Mouse (Mus musculus) right cerebral cortex, postnatal 4 days (tissue): ENCODE results near the gene Trex2.

Source experiments
- DNase-seq: peaks from one replicate; pipeline ENCODE4 v3.0.0-alpha.2; 2022

The Trex2 gene

DNA sequence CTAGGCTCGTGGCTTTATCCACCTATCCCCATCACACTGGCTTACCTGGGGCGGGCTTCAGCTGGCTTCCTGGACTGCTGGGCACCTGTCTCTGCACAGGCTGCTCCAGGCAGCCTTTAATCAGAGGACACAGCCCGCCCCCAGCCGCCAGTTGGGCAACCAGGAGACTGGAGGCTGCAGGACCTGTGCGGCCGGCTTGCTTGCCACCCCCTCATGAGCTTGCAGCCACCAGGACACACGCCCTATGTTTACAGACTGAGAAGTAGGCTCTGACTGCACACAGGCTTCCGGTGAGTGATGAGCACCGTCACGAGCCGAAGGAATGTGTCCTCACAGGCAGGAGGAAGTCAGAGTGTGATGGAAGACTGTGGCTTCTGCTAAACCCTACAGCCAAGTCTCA lies at the start of gene Trex2:
Gene Trex2, minus strand, starts transcription at position 93 of the 400 bp plus-strand sequence.
- DNase-seq, result no peak

DNA sequence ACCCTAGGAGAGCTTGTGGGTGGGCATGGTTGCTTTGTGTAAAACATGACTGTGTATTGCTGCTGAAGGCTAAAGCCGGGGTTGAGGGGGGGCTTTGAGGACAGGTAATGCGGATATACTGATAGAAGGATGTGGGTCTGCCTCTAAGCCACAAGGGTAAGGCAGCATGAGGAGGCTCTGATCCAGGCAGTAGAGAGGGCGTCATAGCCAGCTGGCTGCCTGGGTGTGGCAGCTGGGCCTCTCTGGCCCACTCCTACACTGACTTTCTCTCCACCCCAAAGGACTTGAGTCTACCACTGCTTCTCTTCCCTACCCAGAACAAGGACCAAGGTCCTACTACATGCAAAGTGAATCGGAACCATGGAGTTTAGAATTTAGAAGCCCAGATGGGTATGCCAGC lies 49.7 kb upstream of the Trex2 start:
- DNase-seq, result no peak

DNA sequence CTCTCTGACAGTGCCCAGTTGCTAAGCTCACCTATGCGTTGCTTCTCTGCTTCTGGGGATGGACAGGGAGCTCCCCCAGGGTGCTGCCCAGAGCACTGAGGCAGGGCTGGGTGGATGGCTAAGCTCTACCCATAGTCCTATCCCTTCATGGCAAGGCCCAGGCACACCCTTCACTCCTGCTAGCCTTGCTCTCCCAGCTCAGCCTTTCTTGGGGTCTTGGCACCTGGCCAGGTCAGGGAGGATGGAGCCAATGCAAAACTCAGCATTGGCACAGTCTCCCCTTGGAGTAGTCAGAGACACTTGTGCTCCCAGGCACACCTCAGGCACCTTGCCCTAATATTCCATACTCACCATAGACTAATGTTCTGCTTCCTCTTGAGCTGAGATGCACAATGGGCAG lies 48.9 kb upstream of the Trex2 start:
- DNase-seq, result peak; percentile 13

DNA sequence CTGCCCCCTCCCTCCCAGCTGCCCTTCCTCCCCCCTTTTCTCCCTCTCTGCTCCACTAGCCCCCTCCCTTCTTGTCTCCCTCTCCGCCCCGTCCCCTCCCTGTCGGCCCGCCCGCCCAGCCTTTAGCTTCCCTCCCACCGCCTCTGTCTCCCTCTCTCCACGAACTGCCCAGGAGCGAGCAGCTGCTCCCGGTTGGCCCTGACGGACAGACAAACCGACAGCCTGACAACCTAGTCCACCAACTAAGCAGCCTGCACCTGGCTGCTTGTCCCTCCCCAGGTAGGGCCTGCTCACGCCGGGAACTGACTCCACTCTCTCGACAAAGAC lies 48.3 kb upstream of the Trex2 start, which contains the start of gene Bgn:
Gene Bgn, plus strand, starts transcription at position 119 of the 327 bp plus-strand sequence.
- no peak for DNase-seq

DNA sequence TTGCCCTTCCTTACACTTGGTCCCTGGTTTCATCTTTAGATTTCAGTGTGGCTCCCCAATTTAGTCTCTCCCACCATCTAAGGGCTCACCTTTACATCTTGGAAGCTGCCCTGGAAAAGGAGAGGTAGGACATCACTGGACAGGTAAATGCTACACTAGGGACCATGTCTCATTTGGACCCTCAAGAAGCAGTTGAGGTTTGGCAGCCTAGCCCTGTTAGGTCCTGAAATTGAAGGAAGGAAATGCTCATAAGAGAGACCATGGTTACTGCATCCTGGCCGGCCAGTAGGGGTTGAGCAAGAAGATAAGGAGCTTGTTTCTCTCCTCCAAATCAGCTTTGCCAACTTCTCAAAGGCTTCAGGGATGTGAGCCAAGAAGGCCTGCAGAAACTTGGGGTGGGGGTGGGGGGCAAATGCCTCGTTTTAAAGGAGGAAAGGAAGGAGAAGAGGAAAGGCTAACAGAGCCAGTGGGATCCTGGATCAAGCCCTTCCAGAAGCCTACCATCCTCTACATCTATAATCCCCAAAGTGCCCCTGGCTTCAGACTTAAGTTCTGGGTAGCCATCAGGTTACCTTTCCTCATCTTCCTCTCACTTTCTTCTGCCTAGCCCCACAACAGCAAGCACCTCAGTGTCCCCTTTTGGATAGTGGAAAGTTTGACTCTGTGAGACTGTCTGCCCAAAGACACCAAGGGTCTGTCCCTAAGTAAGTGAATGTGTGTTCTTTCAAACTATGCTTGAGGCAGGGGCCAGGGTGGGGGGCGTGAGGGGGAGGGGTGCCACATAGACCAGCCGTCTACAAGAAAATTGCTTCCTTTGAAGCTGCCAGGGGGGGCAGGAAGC lies 47.7 kb upstream of the Trex2 start:
- no peak for DNase-seq

DNA sequence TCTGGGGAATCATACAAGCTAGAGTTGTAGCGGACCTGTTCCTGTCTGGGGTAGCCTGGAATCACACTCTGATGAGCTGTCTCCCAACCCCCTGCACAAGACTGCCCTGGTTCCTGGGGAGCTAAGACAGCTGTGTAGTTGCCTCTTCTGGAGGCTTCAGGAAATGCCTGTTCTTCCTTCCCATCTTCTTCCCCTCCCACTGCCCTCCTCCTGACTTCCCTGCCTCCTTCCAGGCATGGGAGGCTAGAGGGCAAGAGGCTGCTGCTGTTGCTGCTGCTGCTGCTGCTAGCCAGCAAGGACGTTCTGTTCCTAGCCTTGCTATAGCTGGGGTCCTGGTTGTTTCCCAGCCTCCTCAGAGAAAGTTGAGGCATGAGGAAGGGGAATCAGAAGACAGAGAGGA lies 45.2 kb upstream of the Trex2 start:
- no peak for DNase-seq

DNA sequence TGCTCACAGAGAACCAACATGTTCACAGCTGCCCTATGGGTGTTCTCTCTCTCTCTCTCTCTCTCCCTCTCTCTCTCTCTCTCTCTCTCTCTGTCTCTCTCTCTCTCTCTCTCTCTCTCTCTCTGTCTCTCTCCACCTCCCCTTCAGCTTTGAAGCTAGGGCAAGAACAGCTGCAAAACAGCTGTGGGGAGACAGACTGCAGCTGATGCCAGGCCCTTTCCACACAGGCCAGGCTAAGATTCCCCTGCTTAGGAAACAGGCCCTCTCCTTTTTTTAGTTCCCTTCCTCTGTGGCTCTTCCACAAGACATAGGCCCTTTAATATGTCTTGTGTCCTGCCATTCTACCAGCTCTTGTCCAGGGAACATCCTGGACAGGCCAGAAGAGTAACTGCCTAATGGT lies 44.5 kb upstream of the Trex2 start:
- no peak for DNase-seq

DNA sequence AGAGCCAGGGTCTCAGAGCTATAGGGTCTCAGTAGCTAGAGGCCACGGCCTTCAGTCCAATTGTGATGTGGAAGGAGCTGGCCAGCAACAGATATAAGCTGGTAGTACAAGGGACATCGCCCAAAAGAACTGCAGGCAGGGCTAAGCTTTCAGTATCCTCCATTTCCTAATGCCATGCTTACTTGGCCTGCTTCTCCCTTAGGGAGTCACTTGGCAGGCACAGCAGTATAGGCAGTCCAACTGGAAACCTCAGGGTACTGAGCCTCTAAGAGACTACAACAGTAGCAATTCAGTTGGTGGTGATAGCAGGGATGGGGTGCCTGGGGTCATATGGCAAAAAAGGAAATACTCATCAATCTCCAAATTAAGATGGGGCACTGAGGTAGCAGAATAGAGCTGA lies 42.4 kb upstream of the Trex2 start:
- no peak for DNase-seq

DNA sequence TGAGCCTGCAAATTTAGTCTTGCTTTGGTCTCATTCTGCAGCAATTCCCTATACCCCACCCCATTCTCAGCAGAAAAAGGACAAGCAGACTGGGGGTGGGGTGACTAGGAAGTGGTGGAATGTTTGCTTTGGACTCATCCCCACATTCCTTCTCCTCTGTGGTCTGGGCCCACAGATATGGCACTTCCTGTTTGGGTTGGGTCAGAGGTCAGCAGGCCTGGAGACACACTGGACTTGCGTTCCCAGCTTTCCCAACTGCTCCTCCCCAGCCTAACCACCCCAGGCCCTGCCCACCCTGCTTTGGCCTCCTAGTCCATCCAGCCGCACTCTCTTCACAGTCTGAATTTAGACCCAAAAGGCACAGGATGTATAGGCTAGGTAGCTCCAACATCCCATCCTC lies 41.5 kb upstream of the Trex2 start:
- DNase-seq, result no peak

DNA sequence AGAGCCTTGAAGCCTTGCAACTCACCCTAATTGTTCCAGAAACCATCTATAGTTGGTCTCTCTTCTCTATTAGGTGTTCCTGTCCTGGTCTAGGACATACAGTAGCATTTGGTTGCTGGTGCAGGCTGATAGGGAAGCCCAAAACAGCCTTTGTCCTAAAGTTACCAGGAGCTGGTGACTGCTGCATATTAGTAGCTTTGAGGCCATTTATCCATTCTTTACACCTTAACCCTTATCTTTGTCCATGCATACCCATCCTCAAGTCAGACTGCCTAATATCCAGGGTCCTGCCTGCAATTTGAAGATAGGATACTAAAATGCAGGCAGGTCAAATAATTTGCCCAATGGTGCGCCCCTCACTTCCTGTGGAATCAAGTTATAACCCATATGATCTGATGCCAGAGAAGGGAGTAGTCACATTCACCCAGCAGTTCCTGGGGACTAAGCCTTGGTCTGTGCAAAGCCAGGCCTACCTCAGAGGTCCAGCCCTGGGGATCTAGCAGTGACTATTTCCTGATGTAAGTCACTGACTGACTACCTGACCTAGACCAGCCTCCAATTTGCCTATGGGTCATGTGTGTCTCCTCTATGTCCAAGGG lies 40.6 kb upstream of the Trex2 start:
- DNase-seq, result no peak

DNA sequence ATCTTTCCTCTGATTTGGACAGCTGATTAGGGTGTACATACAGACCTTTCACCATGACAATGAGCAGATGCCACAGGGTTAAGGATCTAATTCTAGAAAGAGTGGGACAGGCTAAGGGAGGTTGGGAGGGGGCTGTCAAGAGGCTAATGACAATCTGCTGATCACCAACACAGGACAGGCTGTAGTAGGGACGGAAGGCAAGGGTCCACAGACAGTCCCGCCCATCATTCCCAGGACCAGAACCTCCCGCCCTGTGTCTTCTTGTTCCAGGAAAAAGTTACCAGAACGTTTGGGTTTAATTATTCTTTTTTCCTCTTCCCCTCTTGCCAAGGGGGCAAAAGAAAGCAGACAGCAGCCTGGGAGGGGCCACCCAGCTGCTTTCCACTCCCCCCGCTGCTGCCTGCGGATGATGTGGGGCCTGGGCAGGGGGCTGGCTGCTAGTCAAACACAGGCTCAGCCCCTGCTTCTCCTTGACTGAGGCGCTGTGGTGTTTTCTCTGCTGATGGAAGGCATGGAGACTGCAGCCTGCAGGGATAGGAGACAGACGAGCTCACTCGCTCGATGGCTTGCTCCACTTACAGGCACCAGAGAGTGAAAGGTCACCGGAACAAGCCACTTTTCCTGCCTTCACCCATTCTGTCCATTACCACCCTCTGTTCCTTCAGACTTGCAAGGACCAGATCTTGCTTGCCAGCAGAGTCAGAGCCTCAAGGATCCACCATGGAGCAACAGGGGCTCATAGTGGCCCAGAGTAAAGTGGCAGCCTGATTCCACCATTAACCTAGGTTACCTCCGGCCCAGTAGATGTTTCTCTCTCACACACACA lies 39.4 kb upstream of the Trex2 start:
- no peak for DNase-seq

DNA sequence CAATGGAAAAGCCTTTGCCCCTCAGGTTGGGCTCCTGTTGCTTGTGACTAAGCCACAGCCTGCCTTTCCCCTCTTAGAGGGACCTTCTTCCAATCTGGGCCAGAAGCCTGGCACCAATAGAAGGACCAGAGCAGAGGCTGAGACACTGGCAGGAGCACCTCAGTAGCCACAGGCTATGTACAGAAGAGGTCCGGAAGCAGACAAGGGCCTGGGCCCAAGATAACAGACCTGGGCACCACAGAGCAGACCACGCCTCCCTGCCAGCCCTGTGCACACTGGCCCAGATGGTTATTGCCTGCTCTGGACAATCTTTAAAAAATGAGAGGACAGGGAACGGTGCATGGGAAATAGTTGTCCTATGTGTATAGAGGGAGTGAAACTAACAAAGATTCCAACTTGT lies 36.6 kb upstream of the Trex2 start:
- no peak for DNase-seq

DNA sequence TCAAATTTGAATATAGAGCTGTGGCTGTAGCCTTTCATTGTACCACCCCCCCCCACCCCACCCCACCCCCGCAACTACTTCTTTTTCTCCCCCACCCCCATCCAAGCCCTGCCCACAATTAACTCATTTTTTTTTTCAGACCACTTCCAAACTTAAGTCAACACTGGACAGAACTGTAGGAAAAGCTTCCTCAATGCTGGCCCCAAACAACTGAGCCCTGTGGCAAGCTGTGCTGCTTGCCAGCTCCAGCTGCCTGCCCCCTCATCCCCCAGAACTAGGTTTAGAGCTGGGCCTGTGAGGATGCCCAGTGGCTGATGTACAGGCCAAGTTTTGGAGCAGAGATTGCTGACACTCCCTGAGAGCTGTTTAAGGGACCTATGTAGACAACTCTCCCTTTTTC lies 33.6 kb upstream of the Trex2 start:
- DNase-seq, result no peak

DNA sequence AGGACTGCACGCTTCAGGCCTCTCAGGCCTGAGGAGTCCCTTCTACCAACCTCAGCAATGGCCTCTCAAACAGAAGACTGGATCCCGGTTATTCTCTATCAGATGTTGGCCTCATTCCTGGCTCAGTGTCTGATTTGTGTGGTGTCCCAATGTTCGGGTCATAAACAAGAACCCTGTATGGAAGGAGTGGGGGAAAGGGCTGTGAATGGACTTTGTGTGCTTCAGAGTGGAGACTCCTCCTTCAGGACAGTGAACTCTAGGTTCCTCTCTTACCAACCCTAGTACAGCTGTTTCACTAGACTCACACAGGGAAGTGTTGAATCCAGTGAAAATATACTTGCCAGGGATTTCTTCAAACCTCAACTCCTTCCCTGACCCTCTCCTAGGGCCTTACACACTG lies 33.2 kb upstream of the Trex2 start:
- DNase-seq, result no peak

DNA sequence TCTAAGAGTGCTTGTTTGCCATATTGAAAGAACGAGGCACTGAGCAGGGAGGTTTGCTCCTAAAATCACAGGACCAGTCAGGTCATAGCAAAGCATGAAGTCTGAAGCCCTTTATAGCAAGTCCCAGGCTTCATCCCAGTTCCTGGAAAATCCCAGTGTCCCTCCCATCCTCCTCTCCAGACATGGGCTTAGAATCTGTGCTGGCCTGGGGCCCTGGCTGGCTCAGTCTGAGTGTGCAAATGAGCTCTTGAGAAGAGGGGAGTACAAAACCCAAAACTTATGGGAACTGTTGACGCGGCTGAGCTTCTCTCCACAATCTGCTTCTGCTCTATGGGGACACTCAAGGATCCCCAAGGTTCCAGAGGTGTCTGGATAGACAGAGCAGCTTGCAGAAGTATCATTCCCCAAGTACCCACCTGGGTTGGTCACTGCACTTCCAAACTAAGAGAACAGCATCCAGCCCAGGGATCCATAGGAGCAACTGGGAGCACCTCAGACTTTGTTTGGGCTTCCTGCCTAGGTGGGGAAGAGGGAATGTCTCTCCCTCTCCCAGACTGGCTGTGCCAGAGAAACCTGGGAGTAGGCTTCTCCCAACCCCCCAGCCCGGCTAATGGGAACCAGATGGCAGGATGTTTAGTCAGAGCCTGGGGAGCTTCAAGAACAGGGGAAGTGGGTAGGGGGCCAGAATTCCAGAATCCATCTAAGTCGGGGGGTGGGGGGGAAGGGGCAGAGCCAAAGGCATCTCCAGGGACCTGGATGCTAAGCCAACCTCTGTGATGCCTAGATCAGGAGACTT lies 32.5 kb upstream of the Trex2 start:
- DNase-seq, result peak; percentile 13

DNA sequence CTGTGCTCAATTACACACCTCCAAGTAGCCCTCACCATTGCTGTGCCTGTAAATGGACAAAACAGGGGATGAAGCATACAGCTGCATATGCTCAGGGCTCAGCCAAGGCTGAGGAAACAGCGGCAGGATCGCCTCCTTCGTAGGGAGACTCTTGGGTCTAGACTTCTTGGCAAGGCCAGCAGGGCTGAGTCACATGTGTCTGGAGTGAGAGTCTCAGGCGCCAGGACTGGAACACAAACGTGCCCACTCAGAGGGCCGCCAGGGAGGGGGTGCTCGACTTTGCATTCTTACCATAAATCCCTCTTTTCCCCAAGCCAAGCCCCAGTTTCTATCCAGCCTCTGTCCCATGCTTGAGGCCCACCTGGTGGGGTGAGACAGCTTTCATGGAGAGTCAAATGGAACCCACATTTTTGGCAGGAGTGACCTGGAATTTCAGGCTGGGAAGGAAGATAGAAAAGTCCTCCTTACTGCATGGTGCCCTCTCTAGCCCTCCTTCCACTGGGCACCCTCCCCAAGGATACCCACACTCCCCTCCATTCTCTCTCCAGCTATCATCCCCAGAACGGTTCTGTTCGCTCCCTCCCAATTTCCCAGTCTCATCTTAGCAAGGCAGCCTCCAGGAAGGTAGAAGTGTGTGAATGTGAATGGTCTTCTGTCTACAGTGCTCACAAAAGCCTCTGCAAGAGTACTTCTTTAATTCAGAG lies 30.5 kb upstream of the Trex2 start:
- DNase-seq, result no peak

DNA sequence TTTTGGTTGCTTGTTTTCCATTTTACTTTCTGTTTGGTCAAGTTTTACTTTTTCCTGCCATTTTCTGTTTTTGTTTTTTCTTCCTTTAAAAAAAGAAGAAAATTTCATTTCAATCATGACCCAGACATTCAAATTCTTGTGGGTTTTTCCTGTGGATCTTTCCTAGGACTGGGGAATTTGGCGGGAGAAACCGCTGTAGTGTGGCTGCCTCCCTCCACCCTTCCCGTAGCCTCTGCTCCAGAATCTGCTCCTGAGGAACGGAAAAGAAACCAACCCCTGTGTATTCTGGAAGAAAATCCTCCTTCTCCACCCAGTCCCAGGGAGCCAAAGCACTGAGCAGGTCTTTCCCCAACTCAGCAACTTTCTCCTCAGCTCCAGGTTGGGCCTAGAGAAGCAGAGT lies 25.6 kb upstream of the Trex2 start:
- no peak for DNase-seq

DNA sequence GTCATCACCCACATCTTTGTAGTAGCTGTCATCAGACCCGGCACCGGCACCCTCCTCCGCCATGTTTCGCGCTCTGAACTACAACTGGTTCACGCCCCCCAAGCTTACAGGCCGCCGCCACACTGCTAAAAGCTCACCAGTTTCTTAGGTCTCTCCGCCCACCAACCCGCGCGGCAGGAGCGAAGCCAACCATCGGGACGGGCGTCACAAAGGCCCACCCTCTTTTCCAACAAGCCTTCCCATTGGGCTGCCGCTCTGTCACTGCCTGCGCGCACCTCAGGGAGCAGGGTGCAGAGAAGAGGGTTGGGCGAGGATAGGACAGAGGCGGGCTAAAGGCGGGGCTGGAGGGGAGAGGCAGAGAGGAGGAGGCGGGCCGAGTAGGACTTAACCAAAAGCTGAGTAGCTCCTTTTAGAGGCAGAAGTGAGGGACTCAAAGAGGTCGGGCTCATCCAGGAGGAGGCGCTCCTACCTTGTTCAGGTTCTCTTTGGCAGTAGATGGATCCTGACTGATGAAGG lies 23.8 kb upstream of the Trex2 start, which contains the start of gene Haus7:
Gene Haus7, minus strand, starts transcription at position 168 of the 516 bp plus-strand sequence.
- peak; percentile 84 for DNase-seq

DNA sequence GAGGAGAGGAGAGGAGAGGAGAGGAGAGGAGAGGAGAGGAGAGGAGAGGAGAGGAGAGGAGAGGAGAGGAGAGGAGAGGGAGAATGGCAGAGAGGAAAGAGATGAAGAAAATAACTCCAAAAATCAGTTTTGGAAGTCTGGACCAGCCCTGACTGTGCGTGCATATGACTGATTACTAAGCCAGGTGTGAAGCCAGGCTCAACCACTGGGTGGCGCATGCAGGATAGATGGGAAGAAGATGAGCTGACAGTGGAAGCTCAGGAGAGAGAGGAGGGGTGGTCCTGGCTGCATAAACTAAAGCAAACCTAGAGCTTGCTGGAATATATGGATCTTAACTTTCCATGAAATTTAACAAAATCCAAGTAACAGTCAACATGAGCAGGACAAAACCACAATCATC lies 16.8 kb upstream of the Trex2 start:
- DNase-seq, result peak; percentile 78

DNA sequence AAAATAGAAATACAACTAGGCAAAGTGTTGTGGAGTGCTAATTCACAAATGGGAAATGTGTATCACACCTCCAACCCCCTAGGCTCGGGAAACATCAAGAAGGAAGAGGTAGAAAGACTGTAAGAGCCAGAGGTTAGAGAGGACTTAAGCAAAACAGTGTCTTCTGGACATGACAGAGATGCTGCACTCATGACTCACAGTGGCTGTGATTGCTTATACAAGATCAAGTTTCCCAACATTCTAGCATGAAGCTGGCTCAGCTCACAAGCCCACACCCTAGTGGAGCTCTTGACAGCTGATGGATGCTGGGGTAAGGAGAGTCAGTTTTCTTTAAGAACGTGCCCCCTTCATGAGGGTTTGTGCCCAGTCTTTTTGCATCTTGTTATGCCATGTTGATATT lies 6.3 kb upstream of the Trex2 start:
- no peak for DNase-seq

DNA sequence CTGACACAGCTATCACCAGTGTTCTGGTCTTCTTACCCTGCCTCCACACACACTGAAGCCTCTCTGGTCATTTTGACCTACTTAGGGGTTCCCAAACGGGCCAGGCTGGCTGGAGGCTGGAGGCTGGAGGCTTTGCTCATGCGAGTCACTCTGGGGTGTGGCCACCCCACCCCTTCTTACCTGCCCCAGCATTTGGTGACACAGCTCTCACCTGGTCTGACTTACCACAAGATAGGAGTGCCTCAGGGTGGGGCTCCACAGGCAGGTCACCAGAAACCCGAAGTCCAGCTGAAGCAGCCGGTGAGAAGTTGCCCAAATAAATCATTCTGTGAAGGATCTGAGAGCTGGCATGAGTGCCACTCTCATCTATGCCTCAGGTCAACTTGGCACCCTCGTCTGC lies 2.3 kb downstream of the Trex2 start:
- no peak for DNase-seq

DNA sequence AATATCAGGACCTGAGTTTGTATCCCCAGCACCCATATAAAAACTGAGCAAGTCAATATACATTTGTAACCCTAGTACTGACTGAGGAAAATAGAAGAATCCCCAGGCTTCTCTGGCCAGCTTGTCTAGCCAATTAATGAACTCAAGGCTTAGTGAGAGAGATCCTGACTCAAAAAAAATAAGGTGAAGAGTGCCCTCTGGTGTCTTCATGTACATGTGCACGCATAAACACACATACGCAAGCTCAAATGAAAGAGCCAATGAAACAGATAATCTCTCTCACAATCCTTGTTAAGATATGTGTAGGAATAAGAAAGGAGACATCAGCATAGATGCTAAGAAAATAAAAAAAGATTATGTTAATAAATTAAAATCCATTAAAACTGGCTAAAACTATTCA lies 5.1 kb downstream of the Trex2 start:
- DNase-seq, result no peak
